Mouse (Mus musculus) megakaryocyte progenitor cell, adult 5-6 weeks (primary cell): ENCODE data around the gene Frg2f1. TPM values are rescaled to one million over a fixed set of nuclear protein-coding genes. Genes with fewer than 3 reads are reported as not detected.

Experiments used
- ATAC-seq: replicated peaks from 2 replicates; pipeline ENCODE4 v1.8.0; 2016; ENCODE audit warnings: mild to moderate bottlenecking, moderate TSS enrichment, inconsistent platforms; ENCODE audit not compliant: poor library complexity
- total RNA-seq, 2 experiments: library from RNA; stranded (forward) in 1 of 2; stranded (reverse) in 1 of 2; fragments of 157-497, 149-512 nt in 1 of 2; fragments of 200-1000 nt in 1 of 2; gene quantifications; 2 replicates each; pipeline versions ENCODE4 v1.2.3 to v1.2.4; 2015 to 2017

Frg2f1 gene
- total RNA-seq, 2 experiments from 2014 or later: 0.44 TPM; not detected in 1

- ATAC-seq: no peak
Observed at GRCm38 (mm10) chr4:119492933-119493327, 46.4 kb downstream of the Frg2f1 start.

GRCm38 (mm10) chr4:119492291-119492932, 46.9 kb downstream of the Frg2f1 start, which contains the start of gene Rimkla:
Rimkla (minus strand) TSS chr4:119492628.
- ATAC-seq: peak; percentile 84

GRCm38 (mm10) chr4:119490806-119491205, 48.5 kb downstream of the Frg2f1 start:
- peak; percentile 51; the same call in 1 of the 2 replicates for ATAC-seq

- ATAC-seq: no peak
Observed at GRCm38 (mm10) chr4:119489666-119490065, 49.7 kb downstream of the Frg2f1 start.

- ATAC-seq: no peak
Observed at GRCm38 (mm10) chr4:119484882-119485281, 54.4 kb downstream of the Frg2f1 start.

GRCm38 (mm10) chr4:119483051-119483450, 56.3 kb downstream of the Frg2f1 start:
- 0 out of 2 replicates have a peak, but pooled peaks have one; percentile 42 for ATAC-seq

Other genes starting within 250 kb of the Frg2f1 start
- gene Ybx1, start 244.9 kb downstream of the Frg2f1 start, total RNA-seq (2015): 1,533 and 1,599 TPM in 2 replicates
- 1,470 and 1,694 TPM in 2 replicates for gene Ybx1, start 244.9 kb downstream of the Frg2f1 start, total RNA-seq (2017)
- 137 and 138 TPM in 2 replicates for gene Ppih, start 219.0 kb downstream of the Frg2f1 start, total RNA-seq (2015)
- 161 and 163 TPM in 2 replicates for gene Ppih, start 219.0 kb downstream of the Frg2f1 start, total RNA-seq (2017)
- 0.66 TPM in 1 of 2 replicates, not detected in the other for gene Ccdc30, start 124.0 kb downstream of the Frg2f1 start, total RNA-seq (2015)
- gene Ccdc30, start 124.0 kb downstream of the Frg2f1 start, total RNA-seq (2017): 0.14 and 1.0 TPM in 2 replicates
- 12.5 and 15.9 TPM in 2 replicates for gene Ppcs, start 117.1 kb downstream of the Frg2f1 start, total RNA-seq (2015)
- 10.4 and 10.7 TPM in 2 replicates for gene Ppcs, start 117.1 kb downstream of the Frg2f1 start, total RNA-seq (2017)
- not detected in 2 replicates for gene Zmynd12, start 116.7 kb downstream of the Frg2f1 start, total RNA-seq (2015)
- not detected in 2 replicates for gene Zmynd12, start 116.7 kb downstream of the Frg2f1 start, total RNA-seq (2017)
- gene Rimkla, start 46.9 kb downstream of the Frg2f1 start, total RNA-seq (2015): not detected in 2 replicates
- not detected in 2 replicates for gene Rimkla, start 46.9 kb downstream of the Frg2f1 start, total RNA-seq (2017)
- 26.5 and 45.1 TPM in 2 replicates for gene Foxj3, start 2.5 kb downstream of the Frg2f1 start, total RNA-seq (2015)
- 12.0 and 32.4 TPM in 2 replicates for gene Foxj3, start 2.5 kb downstream of the Frg2f1 start, total RNA-seq (2017)
- gene Guca2a, start 98.2 kb upstream of the Frg2f1 start, total RNA-seq (2015): not detected in 2 replicates
- not detected in 2 replicates for gene Guca2a, start 98.2 kb upstream of the Frg2f1 start, total RNA-seq (2017)
- gene Guca2b, start 119.4 kb upstream of the Frg2f1 start, total RNA-seq (2015): not detected in 2 replicates
- not detected in 2 replicates for gene Guca2b, start 119.4 kb upstream of the Frg2f1 start, total RNA-seq (2017)
- gene Hivep3, start 194.3 kb upstream of the Frg2f1 start, total RNA-seq (2015): 6.6 and 7.2 TPM in 2 replicates
- gene Hivep3, start 194.3 kb upstream of the Frg2f1 start, total RNA-seq (2017): 0.83 and 3.2 TPM in 2 replicates